Mouse (Mus musculus): ENCODE data around the gene Spata31d1b.
A peak's percentile ranks its signal among the peaks of the same experiment; 100 is the strongest.

- TF ChIP-seq CTCF (IDR thresholded peaks at IDR 0.05 in 2 of 3, conservative IDR thresholded peaks at IDR 0.05 in 1 of 3; ENCODE audit: control insufficient read depth in 1 of 3, insufficient read depth in 1 of 3, low read depth in 2 of 3, low read length in 3 of 3, poor library complexity in 1 of 3, severe bottlenecking in 1 of 3) (no peak), USF1 (IDR thresholded peaks at IDR 0.05; ENCODE audit: low read depth, low read length) (no peak), TBP (IDR thresholded peaks at IDR 0.05; ENCODE audit: low read depth, low read length) (no peak), HCFC1 (IDR thresholded peaks at IDR 0.05; ENCODE audit: low read depth, low read length) (no peak), CHD1 (IDR thresholded peaks at IDR 0.05; ENCODE audit: low read depth, low read length) (no peak), GATA1 (IDR thresholded peaks at IDR 0.05; ENCODE audit: low read depth, low read length) (no peak), POLR2A (IDR thresholded peaks at IDR 0.05; ENCODE audit: control insufficient read depth in 1 of 2, insufficient read depth in 1 of 2, low read depth in 1 of 2, low read length in 2 of 2, poor library complexity in 1 of 2) (peak; percentile 69 to 77; a peak in 2 of 4 replicates)
These were observed 36.7 kb upstream of the Spata31d1b start, which contains the start of gene Golm1 for GRCm38 (mm10) chr13:59675151-59676011.
